Mouse (Mus musculus): Measurements from ENCODE around the gene Supt6.
A peak's percentile ranks its signal among the peaks of the same experiment; 100 is the strongest.
"Not testable (repeated sequence)": the region's sequence is repeated elsewhere in the genome, so short reads cannot be mapped to it uniquely, and the experiment has no call there.

Supt6 gene

DNA sequence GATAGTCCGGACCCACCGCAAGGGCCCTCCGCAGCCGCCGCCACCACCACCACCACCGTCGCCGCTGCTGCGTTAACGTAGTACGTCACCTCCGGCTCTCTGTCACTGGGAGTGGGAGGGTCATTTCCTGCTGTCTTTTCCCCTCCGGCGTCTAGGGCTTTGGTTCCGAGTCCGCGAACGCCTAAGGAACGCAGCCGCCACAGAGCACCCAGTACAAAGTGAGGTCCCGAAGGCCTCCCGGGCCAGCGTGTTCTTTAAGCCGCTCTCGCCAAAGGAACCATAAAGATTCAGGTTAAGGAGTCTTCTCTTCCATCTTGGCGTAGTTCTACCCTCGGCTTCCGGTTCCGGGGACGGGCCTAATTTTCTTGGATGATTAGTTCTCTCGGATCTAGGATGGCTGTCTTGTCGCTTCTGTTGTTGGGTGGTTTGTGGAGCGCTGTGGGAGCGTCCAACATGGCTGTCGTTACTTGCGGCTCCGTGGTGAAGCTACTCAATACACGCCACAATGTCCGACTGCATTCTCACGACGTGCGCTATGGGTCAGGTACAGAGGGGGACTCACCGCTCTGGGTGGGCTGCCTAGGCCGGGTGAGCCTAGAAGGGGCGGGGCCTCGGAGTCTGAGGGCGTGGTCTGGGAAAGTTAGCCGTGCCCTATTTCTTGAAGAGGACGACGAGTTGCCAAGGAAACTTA lies at the start of gene Supt6, which contains the start of gene Sdf2:
Supt6 (minus strand) TSS at position 361 of the 691 bp plus-strand sequence.
Sdf2 (plus strand) TSS at position 120 of the 691 bp plus-strand sequence.
- DNase-seq: peak; percentile 93 to 95

DNA sequence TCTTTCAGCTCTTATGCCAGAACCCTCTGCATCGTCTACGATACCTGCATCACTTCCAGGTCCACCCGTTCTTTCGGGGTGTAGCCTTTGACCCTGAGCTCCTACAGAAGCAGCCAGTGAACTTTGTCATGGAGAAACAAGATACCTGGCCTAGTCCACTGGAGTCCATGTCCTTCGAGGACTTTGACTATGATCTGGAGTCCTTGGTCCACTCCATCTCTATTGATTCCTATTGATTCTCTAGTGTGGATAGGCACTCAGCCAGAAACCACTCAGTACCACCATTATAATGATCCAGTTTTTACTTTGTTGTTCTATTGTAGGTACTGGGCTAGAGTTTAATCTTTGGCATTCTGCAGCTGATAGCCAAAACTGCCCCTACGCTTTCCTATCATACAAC lies 48.8 kb upstream of the Supt6 start:
- no peak for DNase-seq

DNA sequence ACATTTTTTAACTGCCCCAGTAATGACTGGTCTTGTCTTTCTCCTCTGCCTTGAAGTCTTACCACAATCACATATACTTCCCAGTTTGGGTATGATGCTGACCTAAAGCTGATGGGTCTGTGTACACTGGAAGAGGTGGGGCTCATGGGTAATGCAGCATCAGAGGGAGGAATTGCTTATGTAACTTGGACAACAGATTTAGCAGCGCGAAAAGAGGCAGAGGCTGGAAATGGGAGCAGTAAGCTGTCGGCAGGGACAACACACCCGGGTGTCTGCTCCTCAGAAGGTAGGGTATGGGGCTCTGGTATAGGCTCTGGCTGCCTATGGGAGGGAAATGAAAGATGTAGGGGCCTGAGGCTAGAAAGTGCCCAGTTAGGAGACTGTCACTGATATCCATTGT lies 44.9 kb upstream of the Supt6 start, which contains the start of gene BC030499:
BC030499 (plus strand) TSS at position 188 of the 400 bp plus-strand sequence.
- no peak for DNase-seq

DNA sequence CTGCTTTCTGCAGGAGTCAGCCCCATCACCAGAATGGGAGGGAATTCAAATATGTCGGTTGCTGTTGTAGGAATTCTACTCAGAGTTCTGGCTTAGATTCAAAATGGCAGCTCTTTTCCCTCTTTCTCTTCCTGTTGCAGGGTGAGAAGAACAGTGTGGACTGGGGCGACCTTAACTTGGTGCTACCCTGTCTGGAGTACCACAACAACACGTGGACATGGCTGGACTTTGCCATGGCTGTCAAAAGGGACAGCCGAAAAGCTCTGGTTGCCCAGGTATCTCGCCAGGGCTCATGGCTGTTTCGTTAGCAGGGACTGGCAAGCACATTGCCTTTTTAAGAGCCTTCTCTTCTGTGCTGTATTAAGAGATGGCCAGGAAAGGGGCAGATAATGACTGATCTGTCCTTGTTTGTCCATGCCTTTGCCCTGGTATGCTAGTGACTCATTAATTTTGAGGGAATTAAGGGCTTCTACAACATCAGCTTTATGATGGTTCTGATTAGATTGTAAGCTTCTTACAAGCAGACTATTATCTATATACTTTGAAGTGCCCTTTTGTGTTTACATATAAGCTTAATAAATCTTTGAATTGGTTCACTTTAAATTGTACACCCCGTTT lies 43.5 kb upstream of the Supt6 start:
- DNase-seq: no peak

DNA sequence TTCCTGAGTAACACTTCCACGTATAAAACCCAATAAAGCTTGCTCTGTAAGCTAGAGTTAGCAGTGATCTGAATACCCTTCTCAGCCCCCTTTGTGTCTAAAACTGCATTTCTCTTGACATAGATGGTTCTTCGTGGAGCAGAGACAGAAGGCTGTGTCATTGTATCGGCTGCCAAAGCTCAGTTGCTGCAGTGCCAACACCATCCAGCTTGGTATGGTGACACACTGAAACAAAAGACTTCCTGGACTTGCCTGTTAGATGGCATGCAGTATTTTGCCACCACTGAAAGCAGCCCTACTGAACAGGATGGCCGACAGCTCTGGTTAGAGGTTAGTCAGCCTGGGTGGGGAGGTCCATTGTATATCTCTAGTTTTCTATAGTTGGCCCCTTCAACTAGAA lies 33.8 kb upstream of the Supt6 start:
- no peak for DNase-seq

DNA sequence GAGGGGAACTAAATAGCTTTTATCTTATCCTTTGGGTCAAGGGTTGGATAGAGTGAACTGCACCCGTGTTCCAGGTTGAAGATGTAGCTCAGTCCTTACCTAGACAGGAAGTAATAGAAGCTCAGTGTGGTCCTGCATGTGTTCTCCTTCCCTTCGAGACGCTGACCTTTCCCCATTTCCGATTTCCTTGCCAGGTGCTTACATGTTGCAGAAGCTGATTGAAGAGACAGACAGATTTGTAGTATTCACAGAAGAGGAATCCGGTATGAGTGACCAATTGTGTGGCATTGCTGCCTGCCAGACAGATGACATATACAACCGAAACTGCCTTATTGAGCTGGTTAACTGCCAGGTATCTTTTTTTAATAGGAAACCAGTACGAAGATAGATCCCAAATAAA lies 33.1 kb upstream of the Supt6 start:
- no peak for DNase-seq

DNA sequence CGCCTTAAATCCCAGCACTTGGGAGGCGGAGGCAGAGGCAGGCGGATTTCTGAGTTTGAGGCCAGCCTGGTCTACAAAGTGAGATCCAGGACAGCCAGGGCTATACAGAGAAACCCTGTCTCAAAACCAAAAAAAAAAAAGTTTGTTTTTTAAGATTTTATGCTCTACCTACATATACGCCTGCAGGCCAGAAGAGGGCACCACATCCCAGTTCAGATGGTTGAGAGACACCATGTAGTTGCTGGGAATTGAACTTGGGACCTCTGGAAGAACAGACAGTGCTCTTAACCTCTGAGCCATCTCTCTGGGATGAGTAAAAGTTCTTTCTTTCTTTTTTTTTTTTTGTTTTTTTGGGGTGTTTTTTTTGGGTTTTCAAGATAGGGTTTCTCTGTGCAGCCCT lies 30.4 kb upstream of the Supt6 start:
- DNase-seq: not testable (repeated sequence)

DNA sequence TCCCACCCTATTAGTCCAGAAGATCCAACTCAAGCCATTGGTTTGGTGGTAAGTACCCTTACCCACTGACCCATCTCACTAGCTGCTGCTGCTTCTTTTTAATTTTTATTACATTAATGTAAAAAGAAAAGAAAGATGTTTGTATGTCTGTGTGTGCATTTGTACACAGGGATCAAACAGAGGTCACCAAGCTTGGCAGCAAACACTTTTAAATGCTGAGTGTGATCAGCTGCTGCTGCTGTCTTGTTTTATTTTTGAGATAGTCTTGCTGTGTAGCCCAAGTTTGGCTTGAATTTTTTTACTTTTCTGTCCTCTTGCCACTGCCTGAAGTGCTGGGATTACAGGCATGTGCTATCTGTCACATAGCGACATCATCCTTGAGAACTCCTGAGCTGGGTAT lies 29.8 kb upstream of the Supt6 start:
- no peak for DNase-seq

DNA sequence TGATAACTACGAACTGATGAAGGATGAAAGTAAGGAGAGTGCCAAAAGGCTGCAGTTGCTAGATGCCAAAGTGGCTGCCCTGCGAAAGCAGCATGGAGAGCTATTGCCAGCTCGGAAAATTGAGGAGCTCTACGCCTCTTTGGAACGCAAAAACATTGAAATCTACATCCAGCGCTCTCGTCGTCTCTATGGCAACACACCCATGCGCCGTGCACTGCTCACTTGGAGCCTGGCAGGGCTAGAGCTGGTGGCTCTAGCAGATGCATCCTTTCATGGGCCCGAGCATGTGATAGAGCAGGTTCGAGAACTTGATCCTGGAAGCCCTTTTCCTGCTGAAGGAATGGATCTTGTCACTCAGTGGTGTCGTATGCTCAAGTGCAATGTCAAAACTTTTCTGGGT lies 26.2 kb upstream of the Supt6 start:
- no peak for DNase-seq

DNA sequence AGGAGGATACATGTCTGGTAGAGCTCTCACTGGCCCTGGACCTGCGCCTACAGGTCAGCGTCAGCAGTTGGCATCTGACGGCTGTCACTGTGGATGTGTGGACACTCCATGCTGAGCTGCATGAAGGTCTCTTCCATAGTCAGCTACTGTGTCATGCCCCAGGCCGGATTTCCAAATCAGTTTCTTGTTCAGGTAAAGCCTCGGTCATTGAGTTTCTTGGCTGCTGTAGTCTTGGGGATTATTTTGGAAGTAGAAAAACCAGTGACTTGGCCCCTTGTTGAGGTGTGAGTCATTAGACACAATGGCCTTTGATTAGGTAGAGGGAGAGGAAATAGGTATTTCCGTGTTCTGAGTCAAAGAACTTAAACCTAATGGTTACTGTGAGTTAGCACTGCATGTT lies 19.8 kb upstream of the Supt6 start:
- no peak for DNase-seq

DNA sequence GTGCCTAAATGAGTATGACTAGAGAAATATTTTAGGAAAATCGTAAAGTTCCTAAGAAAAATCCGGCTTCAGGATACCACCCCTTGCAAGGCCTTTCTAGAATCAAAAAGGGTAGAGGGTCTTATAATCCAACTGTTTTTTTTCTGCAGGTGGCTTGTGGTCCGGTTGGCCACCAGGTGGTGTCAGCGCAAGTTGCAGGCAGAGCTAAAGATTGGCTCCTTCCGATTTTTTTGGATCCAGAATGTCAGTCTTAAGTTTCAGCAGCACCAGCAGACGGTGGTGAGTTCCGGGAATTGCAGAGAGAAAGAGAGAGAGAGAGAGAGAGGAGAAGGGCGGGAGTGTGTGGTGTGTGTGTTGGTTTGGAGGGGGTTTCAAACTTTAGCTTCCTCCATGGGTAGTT lies 16.8 kb upstream of the Supt6 start:
- peak; percentile 61 to 79 for DNase-seq

DNA sequence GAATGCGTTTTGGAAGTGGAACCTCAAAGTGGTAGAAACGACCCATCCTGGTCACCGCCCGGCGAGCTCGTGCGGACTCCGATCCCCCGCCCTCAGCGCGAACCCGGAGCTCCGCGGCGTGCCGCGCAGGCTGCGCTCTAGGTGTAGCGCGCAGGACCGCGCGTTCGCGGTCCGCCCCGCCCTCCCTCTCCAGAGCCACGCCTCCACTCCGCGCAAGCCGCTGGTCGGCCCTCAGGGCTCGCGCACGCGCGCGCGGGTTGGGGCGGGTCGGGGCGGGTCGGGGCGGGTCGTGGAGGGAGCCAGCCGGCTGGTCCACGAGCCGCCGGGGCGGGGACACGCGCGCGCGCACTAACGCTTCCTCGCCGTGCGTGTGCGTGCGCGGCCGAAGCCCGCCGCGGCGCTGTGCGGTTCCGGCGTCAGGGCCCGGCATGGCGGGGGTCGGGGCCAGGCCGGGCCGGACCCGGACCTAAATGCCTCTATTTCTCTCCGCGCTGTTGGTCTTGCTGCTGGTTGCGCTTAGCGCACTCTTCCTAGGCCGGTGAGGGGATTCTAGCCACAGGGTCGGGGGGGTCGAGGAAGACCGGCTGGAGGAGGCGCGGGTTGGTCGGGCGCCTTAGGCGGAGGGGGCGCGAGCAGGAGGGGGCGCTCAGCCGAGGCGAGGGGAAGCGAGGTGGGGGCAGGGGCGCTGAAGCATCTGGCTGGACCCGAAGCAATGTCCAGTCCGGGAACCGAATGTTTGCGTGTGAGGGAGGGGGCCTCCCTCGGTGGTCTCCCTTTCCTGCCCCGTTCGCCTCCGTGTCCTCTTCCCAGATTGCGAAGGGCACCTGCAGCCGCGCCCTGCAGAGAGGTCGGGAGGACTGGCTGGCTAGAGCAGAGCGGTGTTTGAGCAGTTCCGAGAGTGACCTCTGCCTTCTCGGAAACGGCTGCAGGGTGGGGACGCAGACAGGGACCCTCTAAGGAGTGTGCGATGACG lies 15.9 kb upstream of the Supt6 start, which contains the start of gene 2610507B11Rik:
2610507B11Rik (plus strand) TSS at position 373 of the 973 bp plus-strand sequence.
- peak; percentile 91 to 97 for DNase-seq

DNA sequence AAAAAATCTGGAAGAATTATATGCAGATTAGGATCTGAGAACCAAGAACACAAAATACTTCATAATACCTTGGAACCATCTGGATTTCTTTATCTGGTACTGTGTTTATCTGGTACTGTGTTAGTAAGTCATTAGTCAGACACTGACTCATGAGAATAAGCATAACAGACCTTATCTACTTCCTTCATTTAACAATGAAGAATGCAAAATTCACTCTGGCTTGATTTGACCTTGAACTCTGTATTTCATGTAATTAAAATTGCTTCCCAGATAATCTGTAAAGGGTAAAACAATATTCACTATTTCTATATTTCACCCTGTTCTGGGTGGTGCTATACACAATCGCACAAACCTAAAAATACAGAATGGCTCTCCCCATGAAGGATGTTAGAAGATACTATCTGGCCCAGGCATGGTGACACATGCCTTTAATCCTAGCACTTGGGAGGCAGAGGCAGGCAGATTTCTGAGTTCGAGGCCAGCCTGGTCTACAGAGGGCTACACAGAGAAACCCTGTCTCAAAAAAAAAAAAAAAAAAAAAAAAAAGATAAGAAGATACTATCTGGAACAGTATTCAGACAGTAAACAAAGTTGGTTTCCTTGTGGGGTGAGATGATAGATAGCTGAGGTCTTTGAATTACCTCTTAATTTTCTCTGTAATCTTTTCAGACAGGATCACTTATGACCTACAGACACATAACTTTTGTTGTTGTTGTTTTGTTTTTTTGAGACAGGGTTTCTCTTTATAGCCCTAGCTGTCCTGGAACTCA lies 14.9 kb upstream of the Supt6 start:
- no peak for DNase-seq

DNA sequence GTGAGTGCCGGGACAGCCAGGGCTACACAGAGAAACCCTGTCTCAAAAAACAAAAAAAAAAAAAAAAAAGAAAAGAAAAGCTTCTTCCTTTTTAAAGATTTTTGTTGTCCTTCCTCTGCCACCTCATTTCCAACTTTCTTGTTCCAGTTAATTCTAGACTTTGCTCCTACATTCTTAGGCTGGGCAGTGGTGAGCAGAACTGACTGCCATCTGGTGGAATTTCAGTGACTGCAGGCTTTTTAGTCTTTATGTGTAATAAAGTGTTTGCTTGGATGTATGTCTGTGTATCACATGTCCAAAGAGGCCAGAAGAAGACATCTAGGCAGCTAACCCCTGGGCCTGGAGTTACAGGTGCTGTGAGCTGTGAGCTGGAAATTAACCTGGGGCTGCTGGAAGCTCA lies 10.8 kb upstream of the Supt6 start:
- DNase-seq: peak; percentile 13 to 40

DNA sequence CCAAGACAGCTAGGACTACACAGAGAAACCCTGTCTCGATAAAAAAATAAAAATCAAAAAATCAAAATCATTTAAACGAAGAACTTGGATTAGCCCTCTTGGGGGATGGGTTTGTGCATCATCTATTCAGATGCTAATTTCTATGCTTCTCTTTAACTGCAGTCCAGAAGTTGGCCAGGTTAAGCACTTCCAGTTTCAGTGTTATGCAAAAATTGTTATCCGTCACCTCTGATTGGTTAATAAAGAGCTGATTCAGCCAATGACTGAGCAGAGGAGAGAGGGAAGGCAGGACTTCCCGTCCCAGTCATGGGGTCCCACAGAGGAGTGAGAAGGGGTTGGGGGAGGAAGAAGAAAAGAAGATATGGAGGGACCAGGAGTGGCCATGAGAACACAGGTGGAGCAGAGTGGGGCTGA lies 1.9 kb upstream of the Supt6 start:
- no peak for DNase-seq

DNA sequence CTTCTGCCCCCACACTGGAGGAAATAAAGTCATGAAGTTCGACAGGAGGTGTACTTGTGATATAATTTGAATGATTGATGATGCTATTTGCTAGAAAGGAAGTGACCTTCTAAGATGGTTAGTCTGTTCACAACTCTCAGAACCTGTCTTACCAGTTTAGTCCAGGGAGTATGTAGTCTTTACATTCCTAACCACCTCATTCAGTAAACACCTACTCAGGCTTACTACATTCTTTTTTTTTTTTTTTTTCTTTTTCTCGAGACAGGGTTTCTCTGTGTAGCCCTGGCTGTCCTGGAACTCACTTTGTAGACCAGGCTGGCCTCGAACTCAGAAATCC lies 1.2 kb upstream of the Supt6 start:
- DNase-seq: no peak

DNA sequence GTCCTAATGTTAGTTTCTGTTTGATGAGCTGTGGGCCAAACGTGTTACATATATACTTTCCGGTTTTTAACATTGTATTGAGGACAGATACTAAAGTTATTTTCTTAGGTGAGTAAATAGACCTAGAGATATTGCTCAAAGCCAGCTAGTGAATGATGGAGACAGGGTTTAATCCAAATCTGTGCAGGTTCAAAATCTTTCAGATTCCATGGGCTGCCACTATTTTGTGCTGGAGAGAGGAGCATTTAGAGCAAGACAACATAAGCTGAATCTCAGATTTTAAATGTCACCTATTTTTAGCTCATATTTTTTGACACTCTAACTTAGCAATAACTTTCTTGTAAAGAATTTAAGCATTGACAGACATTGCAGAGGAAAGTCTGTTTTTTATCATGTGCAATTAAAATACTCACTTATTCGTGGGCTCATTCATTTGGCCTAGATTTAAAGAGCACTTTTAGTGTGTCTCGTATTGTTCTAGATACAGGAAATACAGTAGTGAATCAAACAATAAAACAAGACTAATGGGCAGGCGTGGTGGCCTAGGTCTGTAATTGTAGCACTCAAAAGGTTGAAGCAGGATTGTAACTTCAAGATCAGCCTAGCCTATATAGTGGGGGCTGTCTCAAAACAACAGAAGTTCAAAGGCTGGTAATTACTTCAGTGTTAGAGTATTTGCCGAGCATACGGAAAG lies 678 bp upstream of the Supt6 start:
- no peak for DNase-seq

DNA sequence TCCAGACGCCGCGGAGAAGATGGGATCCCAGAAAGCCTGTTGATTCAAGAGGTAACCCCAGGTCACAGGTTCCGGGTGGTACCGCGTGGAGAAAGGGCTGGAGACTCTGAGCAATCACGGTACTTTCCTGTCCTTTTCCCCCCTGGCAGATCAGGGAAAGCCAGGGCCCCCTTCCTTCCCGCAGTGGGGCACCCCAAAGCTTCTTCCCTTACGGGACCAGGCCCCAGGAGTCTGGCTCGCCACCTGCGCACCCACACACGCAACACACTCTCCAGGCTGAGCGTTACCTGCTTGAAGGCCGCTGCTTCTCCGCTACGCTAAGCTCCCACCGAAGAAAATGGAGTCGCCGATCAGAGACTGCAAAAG lies 543 bp downstream of the Supt6 start:
- DNase-seq: no peak

DNA sequence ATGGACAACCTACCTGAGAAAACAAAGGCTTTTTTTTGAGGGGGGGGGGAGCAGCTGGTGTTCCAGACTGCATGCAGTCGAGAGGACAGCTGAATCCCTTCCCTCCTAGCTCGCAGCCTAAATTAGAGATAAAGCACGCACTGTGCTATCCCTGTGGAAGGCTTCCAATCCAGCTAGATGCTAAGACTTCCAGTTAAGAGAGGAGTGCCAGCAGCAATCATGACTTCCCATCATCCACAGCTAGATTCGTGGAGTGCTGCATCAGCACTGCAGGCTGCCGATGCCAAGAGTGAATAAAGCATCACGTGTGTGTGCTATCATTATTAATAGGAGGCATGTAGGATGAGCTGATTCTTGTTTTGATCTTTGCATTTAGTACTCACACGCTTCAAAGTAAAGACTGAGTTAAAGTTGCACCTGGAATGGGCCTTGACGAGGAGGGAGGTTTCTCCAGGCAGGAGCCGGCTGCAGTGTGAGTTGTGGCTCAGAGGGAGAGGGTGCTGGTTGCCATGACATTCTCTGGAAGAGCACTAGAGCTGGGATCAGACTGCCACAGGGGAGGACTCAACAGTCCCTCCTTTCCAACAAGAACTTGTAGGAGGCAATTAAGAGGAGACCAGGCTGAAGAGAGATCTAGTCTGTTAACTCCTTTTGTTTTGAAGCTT lies 5.5 kb downstream of the Supt6 start:
- no peak for DNase-seq

DNA sequence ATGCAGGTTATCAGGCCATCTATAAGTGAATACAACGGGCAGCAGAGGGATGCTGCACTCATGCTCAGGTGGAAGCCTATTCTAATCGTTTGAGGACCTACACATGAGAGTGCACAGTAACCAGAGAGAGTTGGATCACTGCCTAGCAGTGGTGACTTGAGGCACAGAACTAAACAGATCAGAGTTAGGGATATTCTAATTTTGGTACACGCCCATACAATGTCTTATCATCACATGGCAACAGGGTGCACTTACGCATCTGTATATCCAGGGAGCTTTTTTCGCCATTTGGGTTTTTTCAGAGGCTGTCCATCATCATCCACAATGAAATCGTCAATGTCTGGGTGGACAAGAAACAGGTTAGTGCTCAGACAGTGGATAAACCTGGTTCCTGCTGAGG lies 14.3 kb downstream of the Supt6 start:
- no peak for DNase-seq

DNA sequence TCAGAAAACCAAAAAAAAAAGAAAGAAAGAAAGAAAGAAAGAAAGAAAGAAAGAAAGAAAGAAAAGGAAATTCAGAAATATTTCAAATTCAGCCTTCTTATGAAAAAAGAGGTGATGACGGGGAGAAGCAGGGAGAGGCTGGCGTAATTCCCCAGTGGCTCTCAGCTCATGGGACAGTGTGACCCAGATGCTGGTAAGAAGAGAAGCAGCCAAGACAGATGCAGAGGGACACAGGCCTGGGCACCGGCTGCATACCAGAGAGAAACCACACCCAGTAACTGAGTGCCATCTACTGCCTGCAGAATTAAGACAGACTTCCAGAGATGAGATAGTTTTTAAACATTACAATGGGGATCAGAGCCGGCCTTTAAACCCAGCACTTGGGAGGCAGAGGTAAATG lies 22.2 kb downstream of the Supt6 start:
- DNase-seq: no peak
